In the genomic region with DNA sequence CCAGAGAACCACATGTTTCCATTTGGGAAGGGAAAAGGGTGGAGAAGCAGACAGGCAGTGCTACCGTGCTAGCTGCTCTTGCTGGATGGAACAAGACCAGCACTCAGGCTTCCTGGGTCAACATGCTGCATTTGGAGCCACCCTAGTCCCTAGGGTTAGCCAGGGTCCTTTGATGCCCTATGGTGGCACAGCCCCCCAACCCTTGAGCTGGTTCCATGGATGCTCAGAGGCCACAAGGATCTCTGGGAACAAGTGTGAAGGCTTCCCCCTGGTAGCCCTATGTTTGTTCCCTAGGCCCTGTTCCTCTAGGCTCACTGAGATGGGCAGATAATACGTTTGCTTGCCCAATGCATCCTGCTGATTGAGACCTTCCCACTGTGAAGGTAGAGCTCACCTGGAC, we compare ENCODE assay signal across 18 mouse cellular contexts. TPM values are rescaled to one million over a fixed set of nuclear protein-coding genes. Genes with fewer than 3 reads are reported as not detected.
DNase-seq lines count a peak whose midpoint lies in the region; TF ChIP-seq lines count a peak whose summit lies in the region.
"Had no signal": no experiment of that assay in that cellular context is flagged by ENCODE, and none has a peak within 500 bp of the region (broad histone marks: within the 10 kb centered on the region; RNA-seq: fewer than 3 reads in every experiment).

No protein-coding gene starts in this region.

- DNase-seq in gastrocnemius, adult 2 months = peak; percentile 8
- no peak for DNase-seq in gastrocnemius, postnatal 36 days
- no peak for DNase-seq in heart, adult 2 months
- no peak for DNase-seq in heart, postnatal 36 days
- DNase-seq: adrenal gland, adult 8-10 months; adrenal gland, postnatal 14 days; adrenal gland, postnatal 36 days; B cell, adult 2 months; cerebellum, adult 11-12 months; cerebellum, adult 2 months; cerebellum, adult 9-10 months; cerebellum, postnatal 10 days had no signal

- H3K79me2 ChIP-seq in heart, adult 2 months (replicated peaks; ENCODE audit: control insufficient read depth, insufficient read depth, low read length) = peaks cover 8% of the 10 kb centered on the region
- H3K79me2 ChIP-seq in myocyte (ENCODE audit: control insufficient read depth, insufficient read depth) = peaks cover 12% of the 10 kb centered on the region

- no peak overlapping the region for H3K4me3 ChIP-seq in gastrocnemius, adult 2 months
- no peak overlapping the region for H3K4me3 ChIP-seq in heart, adult 2 months
- H3K4me3 ChIP-seq in myocyte = no peak overlapping the region
- H3K4me3 ChIP-seq: embryonic facial prominence, embryonic 10.5 days; embryonic facial prominence, embryonic 12.5 days; forebrain, embryonic 13.5 days; forebrain, embryonic 15.5 days had no signal

- no peak for TF ChIP-seq POLR2A in heart, adult 2 months (IDR thresholded peaks at IDR 0.05; ENCODE audit: insufficient read depth, low read depth, low read length)
- no peak for TF ChIP-seq POLR2A in myocyte (IDR thresholded peaks at IDR 0.05; ENCODE audit: insufficient read length, low read depth)

- no peak for TF ChIP-seq CTCF in gastrocnemius, adult 2 months (IDR thresholded peaks at IDR 0.05)
- TF ChIP-seq CTCF in heart, adult 2 months (IDR thresholded peaks at IDR 0.05) = no peak

- no peak overlapping the region for H3K9ac ChIP-seq in heart, adult 2 months (ENCODE audit: low read depth, low read length)
- H3K9ac ChIP-seq: embryonic facial prominence, embryonic 12.5 days; forebrain, embryonic 13.5 days; forebrain, embryonic 15.5 days had no signal

- 35% methylated on average over 2 of the region's 2 CpGs for WGBS in heart, adult 2 months

- peaks cover under 1% of the 10 kb centered on the region for H3K36me3 ChIP-seq in heart, adult 2 months (ENCODE audit: control insufficient read depth, insufficient read depth, low read length)
- H3K36me3 ChIP-seq in myocyte (ENCODE audit: control insufficient read depth, insufficient read depth) = no peaks in the 10 kb centered on the region
- H3K36me3 ChIP-seq: embryonic facial prominence, embryonic 10.5 days; embryonic facial prominence, embryonic 12.5 days; forebrain, embryonic 15.5 days had no signal

- TF ChIP-seq EP300 in heart, adult 2 months (IDR thresholded peaks at IDR 0.05; ENCODE audit: insufficient read depth, low read depth, low read length) = no peak

- intact Hi-C loops in gastrocnemius, adult 2 months (cut with DNase I) = loop anchor here (5.0 kb wide), 1 partner anchor 37 kb away; no protein-coding TSS in a partner anchor
- intact Hi-C loops in gastrocnemius, postnatal 36 days (cut with DNase I) = no loop called here
- intact Hi-C loops in heart, adult 2 months (cut with DNase I) = no loop called here
- intact Hi-C loops in heart, postnatal 36 days (cut with DNase I) = no loop called here

- no peak overlapping the region for H3ac ChIP-seq in myocyte (ENCODE audit: control insufficient read depth, insufficient read length)

- H3K4me1 ChIP-seq in heart, adult 2 months (ENCODE audit: control insufficient read depth, insufficient read depth, low read length) = peaks cover 9% of the 10 kb centered on the region

- H3K4me2 ChIP-seq in myocyte (ENCODE audit: low read depth) = peak overlapping the region; percentile 50
- H3K4me2 ChIP-seq: embryonic facial prominence, embryonic 12.5 days; forebrain, embryonic 13.5 days; forebrain, embryonic 15.5 days had no signal

- 0 out of 2 replicates have a peak overlapping the region, but pooled peaks have one; percentile 9 for H3K27ac ChIP-seq in gastrocnemius, adult 2 months
- peak overlapping the region; percentile 27 for H3K27ac ChIP-seq in heart, adult 2 months
- H3K27ac ChIP-seq: embryonic facial prominence, embryonic 10.5 days; embryonic facial prominence, embryonic 12.5 days; forebrain, embryonic 13.5 days; forebrain, embryonic 15.5 days had no signal

- no peaks in the 10 kb centered on the region for H3K27me3 ChIP-seq in heart, adult 2 months (ENCODE audit: control insufficient read depth, insufficient read depth, low read length)
- H3K27me3 ChIP-seq in myocyte (ENCODE audit: control insufficient read depth, insufficient read depth, insufficient read length) = no peaks in the 10 kb centered on the region
- H3K27me3 ChIP-seq: embryonic facial prominence, embryonic 12.5 days; forebrain, embryonic 13.5 days; forebrain, embryonic 15.5 days; Patski had no signal

TF ChIP-seq in myocyte, 11 proteins besides CTCF, POLR2A, EP300 and RAD21:
- TF ChIP-seq E2F4 (IDR thresholded peaks at IDR 0.05; ENCODE audit: insufficient read depth) = no peak
- TF ChIP-seq MYOD1 (IDR thresholded peaks at IDR 0.05; ENCODE audit: control insufficient read depth in 1 of 3, insufficient read length in 2 of 3, low read depth in 2 of 3) = no peak
- TF ChIP-seq MAX (IDR thresholded peaks at IDR 0.05; ENCODE audit: low read depth) = no peak
- no peak for TF ChIP-seq REST (IDR thresholded peaks at IDR 0.05; ENCODE audit: insufficient read depth, insufficient read length)
- TF ChIP-seq CEBPB (IDR thresholded peaks at IDR 0.05; ENCODE audit: insufficient read depth, poor library complexity, severe bottlenecking) = no peak
- TF ChIP-seq MYOG (IDR thresholded peaks at IDR 0.05; ENCODE audit: control insufficient read depth in 1 of 3, insufficient read depth in 1 of 3, insufficient read length in 2 of 3, low read depth in 2 of 3) = no peak
- no peak for TF ChIP-seq POLR2AphosphoS2 (IDR thresholded peaks at IDR 0.05; ENCODE audit: insufficient read length, low read depth)
- TF ChIP-seq USF1 (IDR thresholded peaks at IDR 0.05; ENCODE audit: low read depth) = no peak
- TF ChIP-seq TCF3 (IDR thresholded peaks at IDR 0.05; ENCODE audit: insufficient read length, low read depth) = no peak
- no peak for TF ChIP-seq SRF (IDR thresholded peaks at IDR 0.05; ENCODE audit: control insufficient read depth, insufficient read length, low read depth)
- no peak for TF ChIP-seq TCF12 (IDR thresholded peaks at IDR 0.05; ENCODE audit: insufficient read depth, poor library complexity, severe bottlenecking)

RNA-seq across cellular contexts. Expression of gene Klc1, which starts 3.4 kb away (rescaled TPM):
- 10 to 100 TPM; 61.5 to 75.9 TPM for total RNA-seq in gastrocnemius, adult 2 months (2021)
- 10 to 100 TPM; 55.2 to 59.3 TPM for total RNA-seq in gastrocnemius, postnatal 36 days (2021)
- 10 to 100 TPM; 83.8 to 83.9 TPM for total RNA-seq in heart, adult 2 months (2021)
- 80.8 and 105 TPM in 2 replicates for polyA plus RNA-seq in heart, adult 2 months (2012; rRNA removed)
- total RNA-seq in heart, postnatal 36 days (2021) = 10 to 100 TPM; 84.4 to 94.2 TPM
- polyA plus RNA-seq in myocyte (2012; fragmentation: generic; extraction: Trizol) = 252 TPM

RNA-seq across cellular contexts. Expression of gene Apopt1, which starts 42.2 kb away (rescaled TPM):
- total RNA-seq in gastrocnemius, adult 2 months (2021) = 10 to 100 TPM; 37.4 to 46.7 TPM
- 10 to 100 TPM; 34.9 to 38.0 TPM for total RNA-seq in gastrocnemius, postnatal 36 days (2021)
- total RNA-seq in heart, adult 2 months (2021) = 10 to 100 TPM; 32.0 to 36.3 TPM
- polyA plus RNA-seq in heart, adult 2 months (2012; rRNA removed) = 31.4 and 31.7 TPM in 2 replicates
- total RNA-seq in heart, postnatal 36 days (2021) = 10 to 100 TPM; 38.4 to 40.6 TPM
- 54.6 TPM for polyA plus RNA-seq in myocyte (2012; fragmentation: generic; extraction: Trizol)

RNA-seq across cellular contexts. Expression of gene Bag5, which starts 42.2 kb away (rescaled TPM):
- total RNA-seq in gastrocnemius, adult 2 months (2021) = 10 to 100 TPM; 14.7 to 19.2 TPM
- 10 to 100 TPM; 12.4 to 13.5 TPM for total RNA-seq in gastrocnemius, postnatal 36 days (2021)
- 10 to 100 TPM; 18.8 to 22.8 TPM for total RNA-seq in heart, adult 2 months (2021)
- 9.8 and 15.9 TPM in 2 replicates for polyA plus RNA-seq in heart, adult 2 months (2012; rRNA removed)
- 10 to 100 TPM; 19.5 to 20.4 TPM for total RNA-seq in heart, postnatal 36 days (2021)
- 20.3 TPM for polyA plus RNA-seq in myocyte (2012; fragmentation: generic; extraction: Trizol)

RNA-seq across cellular contexts. Expression of gene Xrcc3, which starts 58.4 kb away (rescaled TPM):
- under 1 TPM in 1 of 2 experiments, not detected in 1; 0.47 TPM for total RNA-seq in gastrocnemius, adult 2 months (2021)
- under 1 TPM; 0.43 to 0.47 TPM for total RNA-seq in gastrocnemius, postnatal 36 days (2021)
- 1 to 10 TPM; 1.4 to 1.8 TPM for total RNA-seq in heart, adult 2 months (2021)
- polyA plus RNA-seq in heart, adult 2 months (2012; rRNA removed) = 2.1 and 2.8 TPM in 2 replicates
- total RNA-seq in heart, postnatal 36 days (2021) = 1 to 10 TPM in 1 of 2 experiments, under 1 TPM in 1; 0.76 to 1.9 TPM
- 4.9 TPM for polyA plus RNA-seq in myocyte (2012; fragmentation: generic; extraction: Trizol)

RNA-seq across cellular contexts. Expression of gene Zfyve21, which starts 58.7 kb away (rescaled TPM):
- total RNA-seq in gastrocnemius, adult 2 months (2021) = 10 to 100 TPM; 15.6 to 18.0 TPM
- 10 to 100 TPM; 10.4 to 16.2 TPM for total RNA-seq in gastrocnemius, postnatal 36 days (2021)
- total RNA-seq in heart, adult 2 months (2021) = 10 to 100 TPM; 65.1 to 74.8 TPM
- polyA plus RNA-seq in heart, adult 2 months (2012; rRNA removed) = 71.9 and 89.6 TPM in 2 replicates
- 10 to 100 TPM; 65.3 to 66.5 TPM for total RNA-seq in heart, postnatal 36 days (2021)
- 77.7 TPM for polyA plus RNA-seq in myocyte (2012; fragmentation: generic; extraction: Trizol)
